Mouse (Mus musculus) midbrain, embryonic 13.5 days (tissue): ENCODE results near the gene Lypd8. TPM values are rescaled to one million over a fixed set of nuclear protein-coding genes. Genes with fewer than 3 reads are reported as not detected.

Experiments
- ATAC-seq: fragments of 200-750 bp; cut with Nextera tagmentation; 2 replicates; pipeline ENCODE4 v1.8.0; 2017; ENCODE audit warnings: mild to moderate bottlenecking, moderate TSS enrichment, moderate library complexity
- H3K27ac ChIP-seq: fragments of 300-500 bp; sonication (generic); 2 replicates; pipeline ENCODE4 v1.5.1; 2015; ENCODE audit warnings: inconsistent platforms, mild to moderate bottlenecking, moderate library complexity
- H3K27me3 ChIP-seq: fragments of 300-500 bp; sonication (generic); 2 replicates; pipeline ENCODE4 v1.6.1; 2015; ENCODE audit warnings: mild to moderate bottlenecking, inconsistent platforms
- H3K36me3 ChIP-seq: fragments of 300-500 bp; sonication (generic); 2 replicates; pipeline ENCODE4 v1.6.1; 2015; ENCODE audit warnings: mild to moderate bottlenecking, inconsistent platforms
- H3K4me1 ChIP-seq: fragments of 300-500 bp; sonication (generic); replicated peaks from 2 replicates; pipeline ENCODE4 v1.6.1; 2015; ENCODE audit warnings: inconsistent platforms
- H3K4me2 ChIP-seq: fragments of 300-500 bp; sonication (generic); replicated peaks from 2 replicates; pipeline ENCODE4 v1.6.1; 2015; ENCODE audit warnings: moderate library complexity, mild to moderate bottlenecking, inconsistent platforms
- H3K4me3 ChIP-seq: fragments of 300-500 bp; sonication (generic); replicated peaks from 2 replicates; pipeline ENCODE4 v1.5.1; 2015; ENCODE audit warnings: mild to moderate bottlenecking, inconsistent platforms
- H3K9ac ChIP-seq: fragments of 300-500 bp; sonication (generic); replicated peaks from 2 replicates; pipeline ENCODE4 v1.6.1; 2015; ENCODE audit warnings: mild to moderate bottlenecking, inconsistent platforms
- H3K9me3 ChIP-seq: fragments of 300-500 bp; sonication (generic); 2 replicates; pipeline ENCODE4 v1.6.1; 2016; ENCODE audit warnings: mild to moderate bottlenecking, inconsistent platforms
- WGBS: fragments of 180-500 bp; shearing (Covaris S2); methylation state at CpG from one replicate; pipeline ENCODE4 v1.1.7; 2015; 5-methylcytosine and 5-hydroxymethylcytosine counted together
- polyA plus RNA-seq: library from polyadenylated mRNA; unstranded; fragments of >200 nt; fragmentation: Nextera tagmentation; extraction: Ambion mirVana; gene quantifications from 2 replicates; pipeline ENCODE4 v1.2.1, GENCODE M21; 2015

Gene Lypd8
- polyA plus RNA-seq, 1 experiment from 2014 or later: not detected

DNA sequence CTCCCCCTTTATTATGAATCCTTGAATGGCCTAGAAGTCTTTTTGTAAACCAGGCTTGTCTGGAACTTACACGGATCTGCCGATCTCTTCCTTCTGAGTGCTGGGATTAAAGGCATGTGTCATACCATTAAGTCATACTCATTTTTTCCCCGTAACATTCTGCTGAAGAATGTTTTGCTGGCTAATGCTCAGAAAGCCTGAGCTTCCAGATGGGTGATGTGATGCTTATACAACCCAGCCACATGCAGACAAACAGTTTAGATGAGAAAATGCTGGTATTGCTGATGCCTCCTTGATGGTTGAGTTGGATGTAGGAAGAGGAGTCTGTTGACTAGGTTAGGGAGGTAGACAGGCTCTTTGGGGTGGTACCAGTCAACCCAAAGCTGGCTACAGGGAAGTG, 39.5 kb downstream of the Lypd8 start:
- no peaks in the 10 kb centered on the region for H3K4me1 ChIP-seq
- 86% methylated on average over 3 of the region's 3 CpGs for WGBS
- no peaks in the 10 kb centered on the region for H3K27me3 ChIP-seq
- no peak overlapping the region for H3K9ac ChIP-seq
- H3K27ac ChIP-seq: no peak overlapping the region
- H3K9me3 ChIP-seq: no peaks in the 10 kb centered on the region
- H3K4me2 ChIP-seq: no peak overlapping the region
- no peaks in the 10 kb centered on the region for H3K36me3 ChIP-seq
- no peak overlapping the region for H3K4me3 ChIP-seq
- ATAC-seq: no peak

- H3K4me2 ChIP-seq: no peak within 1 kb of the TSS
- H3K9me3 ChIP-seq: no peaks in the 10 kb centered on the region
- H3K4me3 ChIP-seq: no peak within 1 kb of the TSS
- no peaks in the 10 kb centered on the region for H3K4me1 ChIP-seq
- no peak for ATAC-seq
- H3K27ac ChIP-seq: no peak within 1 kb of the TSS
- 73% methylated on average over 1 of the region's 1 CpGs for WGBS
- no peak within 1 kb of the TSS for H3K9ac ChIP-seq
- no peaks in the 10 kb centered on the region for H3K36me3 ChIP-seq
- no peaks in the 10 kb centered on the region for H3K27me3 ChIP-seq
Measured at GRCm38 (mm10) chr11:58420815-58421214, 42.0 kb downstream of the Lypd8 start, which contains the start of gene 1810065E05Rik. 1810065E05Rik (plus strand) TSS chr11:58421111.

DNA sequence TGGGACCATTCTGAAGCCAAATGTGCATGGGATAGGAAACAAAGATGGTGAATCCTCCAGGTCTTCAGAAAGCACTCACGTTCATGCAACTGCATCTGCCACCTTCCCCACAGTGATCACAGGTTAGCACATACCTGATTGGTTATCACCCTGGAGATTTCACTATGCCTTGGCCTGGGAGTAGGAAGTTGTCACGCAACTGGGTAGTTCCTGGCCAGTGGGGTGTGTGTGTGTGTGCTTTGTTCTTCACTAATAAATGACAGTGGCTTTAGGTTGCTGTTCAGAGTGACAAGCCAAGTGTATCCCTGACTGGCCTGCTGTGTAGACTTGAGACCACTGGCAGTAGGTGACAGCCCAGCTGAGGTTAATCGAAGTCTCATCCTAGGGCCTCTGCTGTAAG, 53.4 kb downstream of the Lypd8 start, which contains the start of gene Gm12253:
Gm12253 (plus strand) TSS at position 301 of the 400 bp plus-strand sequence.
- no peak within 1 kb of the TSS for H3K4me3 ChIP-seq
- H3K4me1 ChIP-seq: no peaks in the 10 kb centered on the region
- H3K36me3 ChIP-seq: no peaks in the 10 kb centered on the region
- H3K9me3 ChIP-seq: no peaks in the 10 kb centered on the region
- 85% methylated on average over 3 of the region's 3 CpGs for WGBS
- no peak within 1 kb of the TSS for H3K4me2 ChIP-seq
- no peak for ATAC-seq
- no peaks in the 10 kb centered on the region for H3K27me3 ChIP-seq
- H3K27ac ChIP-seq: no peak within 1 kb of the TSS
- H3K9ac ChIP-seq: no peak within 1 kb of the TSS

GRCm38 (mm10) chr11:58437866-58438265, 59.0 kb downstream of the Lypd8 start:
- Histone ChIP-seq H3K4me2 (no peak overlapping the region), H3K4me3 (no peak overlapping the region), H3K27me3 (no peaks in the 10 kb centered on the region), H3K4me1 (no peaks in the 10 kb centered on the region), H3K9ac (no peak overlapping the region), H3K27ac (no peak overlapping the region), H3K9me3 (no peaks in the 10 kb centered on the region), H3K36me3 (no peaks in the 10 kb centered on the region)
- WGBS: 72% methylated on average over 5 of the region's 5 CpGs
- no peak for ATAC-seq

Other genes with a start within 250 kb of the Lypd8 start
- 17.5 and 19.1 TPM in 2 replicates for gene Gemin5, start 210.5 kb upstream of the Lypd8 start, polyA plus RNA-seq
- gene Mrpl22, start 207.4 kb upstream of the Lypd8 start, polyA plus RNA-seq: 114 and 120 TPM in 2 replicates
- gene Igtp, start 179.5 kb upstream of the Lypd8 start, polyA plus RNA-seq: 1.3 and 1.6 TPM in 2 replicates
- 0.67 and 0.98 TPM in 2 replicates for gene Irgm2, start 179.4 kb upstream of the Lypd8 start, polyA plus RNA-seq
- not detected in 2 replicates for gene 4930438A08Rik, start 104.2 kb upstream of the Lypd8 start, polyA plus RNA-seq
- 26.0 and 28.8 TPM in 2 replicates for gene Zfp692, start 72.0 kb upstream of the Lypd8 start, polyA plus RNA-seq
- gene Zfp672, start 48.7 kb upstream of the Lypd8 start, polyA plus RNA-seq: 38.6 and 39.7 TPM in 2 replicates
- 48.4 and 50.7 TPM in 2 replicates for gene Sh3bp5l, start 48.3 kb upstream of the Lypd8 start, polyA plus RNA-seq
- not detected in 2 replicates for gene 1810065E05Rik, start 42.1 kb downstream of the Lypd8 start, polyA plus RNA-seq
- gene Gm12253, start 53.5 kb downstream of the Lypd8 start, polyA plus RNA-seq: not detected in 2 replicates
- gene Lypd9, start 73.9 kb downstream of the Lypd8 start, polyA plus RNA-seq: not detected in 2 replicates
- not detected in 2 replicates for gene Olfr30, start 83.2 kb downstream of the Lypd8 start, polyA plus RNA-seq
- not detected in 2 replicates for gene Olfr332, start 113.5 kb downstream of the Lypd8 start, polyA plus RNA-seq
- not detected in 2 replicates for gene Olfr331, start 123.5 kb downstream of the Lypd8 start, polyA plus RNA-seq
- gene Olfr330, start 155.8 kb downstream of the Lypd8 start, polyA plus RNA-seq: not detected in 2 replicates
- not detected in 2 replicates for gene Olfr329-ps, start 167.4 kb downstream of the Lypd8 start, polyA plus RNA-seq
- gene Olfr328, start 176.6 kb downstream of the Lypd8 start, polyA plus RNA-seq: 0.07 TPM in 1 of 2 replicates, not detected in the other
- not detected in 2 replicates for gene Olfr224, start 191.5 kb downstream of the Lypd8 start, polyA plus RNA-seq
- gene Olfr325, start 198.7 kb downstream of the Lypd8 start, polyA plus RNA-seq: not detected in 2 replicates
- gene Olfr324, start 216.1 kb downstream of the Lypd8 start, polyA plus RNA-seq: not detected in 2 replicates
- gene 2210407C18Rik, start 237.0 kb downstream of the Lypd8 start, polyA plus RNA-seq: not detected in 2 replicates